Mouse (Mus musculus) C2C12 (cell line): ENCODE data around the gene Cd8a. TPM values are rescaled to one million over a fixed set of nuclear protein-coding genes. Genes with fewer than 3 reads are reported as not detected.

Experiments used
- H3K27me3 ChIP-seq: one replicate; pipeline ENCODE4 v1.6.1; 2011; ENCODE audit not compliant: control insufficient read depth, insufficient read depth, insufficient read length
- H3K36me3 ChIP-seq: one replicate; pipeline ENCODE4 v1.6.1; 2011; ENCODE audit not compliant: control insufficient read depth, insufficient read depth
- H3K4me3 ChIP-seq: one replicate; pipeline ENCODE4 v1.5.1; 2011; ENCODE audit warnings: mild to moderate bottlenecking, control low read depth; ENCODE audit not compliant: poor library complexity, insufficient read depth, severe bottlenecking
- H3K79me2 ChIP-seq: one replicate; pipeline ENCODE4 v1.6.1; 2011; ENCODE audit not compliant: control insufficient read depth, insufficient read depth
- H3K79me3 ChIP-seq: one replicate; pipeline ENCODE4 v1.6.1; 2011; ENCODE audit warnings: low read depth, control low read depth
- H3ac ChIP-seq: one replicate; pipeline ENCODE3; 2011; ENCODE audit warnings: low read depth; ENCODE audit not compliant: control insufficient read depth, insufficient read length
- CEBPB ChIP-seq: IDR thresholded peaks from one replicate; pipeline ENCODE4 v1.6.1; 2011; ENCODE audit warnings: low read depth, mild to moderate bottlenecking, control low read depth, moderate library complexity
- CTCF ChIP-seq: IDR thresholded peaks from one replicate; pipeline ENCODE4 v1.5.1; 2011; ENCODE audit not compliant: control insufficient read depth, insufficient read depth, insufficient read length
- FOSL1 ChIP-seq: IDR thresholded peaks from one replicate; pipeline ENCODE4 v1.8.0; 2011; ENCODE audit warnings: mild to moderate bottlenecking, low read length; ENCODE audit not compliant: poor library complexity, insufficient read depth, severe bottlenecking
- MAX ChIP-seq: IDR thresholded peaks from one replicate; pipeline ENCODE4 v1.6.1; 2011; ENCODE audit warnings: mild to moderate bottlenecking, control low read depth
- MYOD1 ChIP-seq: IDR thresholded peaks from one replicate; pipeline ENCODE4 v1.6.1; 2011; ENCODE audit warnings: low read depth; ENCODE audit not compliant: control insufficient read depth, insufficient read length
- MYOG ChIP-seq: IDR thresholded peaks from one replicate; pipeline ENCODE4 v1.6.1; 2011; ENCODE audit not compliant: control insufficient read depth, insufficient read length; ENCODE audit errors: extremely low read depth
- USF1 ChIP-seq: IDR thresholded peaks from one replicate; pipeline ENCODE4 v1.6.1; 2011; ENCODE audit warnings: low read depth, mild to moderate bottlenecking, control low read depth, moderate library complexity
- polyA plus RNA-seq: library from polyadenylated mRNA; unstranded; fragments of >200 nt; fragmentation: generic; extraction: Trizol; gene quantifications from one replicate; pipeline ENCODE4 v1.2.1, GENCODE M21; 2012; ENCODE audit warnings: missing spikeins

Gene Cd8a
- polyA plus RNA-seq, 1 experiment = not detected

DNA sequence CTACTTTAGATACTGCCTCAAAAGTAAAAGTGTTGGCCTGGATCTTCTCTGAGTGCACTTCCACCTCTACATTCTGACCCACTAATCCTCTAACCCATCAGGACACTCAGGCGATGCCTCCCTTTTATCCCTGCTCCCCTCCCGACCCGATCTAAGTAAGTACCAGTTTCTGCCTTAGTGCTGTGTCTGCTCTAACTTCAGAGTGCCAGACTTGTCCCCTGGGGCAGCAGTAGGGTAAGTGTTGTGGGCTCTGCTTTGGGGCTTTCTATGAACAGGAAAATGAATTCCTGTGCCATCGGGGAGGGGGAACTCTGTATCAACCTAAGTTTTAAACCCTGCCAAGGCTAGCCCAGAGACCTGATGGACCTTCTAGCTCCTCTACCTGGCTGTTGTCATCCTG lies 13.0 kb upstream of the Cd8a start:
- TF ChIP-seq CTCF = no peak
- TF ChIP-seq MYOD1 = no peak
- H3K27me3 ChIP-seq = peaks cover 3% of the 10 kb centered on the region
- H3K36me3 ChIP-seq = no peaks in the 10 kb centered on the region
- H3K79me3 ChIP-seq = no peaks in the 10 kb centered on the region
- no peak overlapping the region for H3K4me3 ChIP-seq
- H3ac ChIP-seq = no peak overlapping the region
- no peaks in the 10 kb centered on the region for H3K79me2 ChIP-seq

GRCm38 (mm10) chr6:71360751-71361150 lies 12.5 kb upstream of the Cd8a start:
- H3K79me2 ChIP-seq = no peaks in the 10 kb centered on the region
- TF ChIP-seq FOSL1 (no peak), MYOD1 (no peak), MAX (no peak), MYOG (no peak), USF1 (no peak), CEBPB (no peak), CTCF (no peak)

DNA sequence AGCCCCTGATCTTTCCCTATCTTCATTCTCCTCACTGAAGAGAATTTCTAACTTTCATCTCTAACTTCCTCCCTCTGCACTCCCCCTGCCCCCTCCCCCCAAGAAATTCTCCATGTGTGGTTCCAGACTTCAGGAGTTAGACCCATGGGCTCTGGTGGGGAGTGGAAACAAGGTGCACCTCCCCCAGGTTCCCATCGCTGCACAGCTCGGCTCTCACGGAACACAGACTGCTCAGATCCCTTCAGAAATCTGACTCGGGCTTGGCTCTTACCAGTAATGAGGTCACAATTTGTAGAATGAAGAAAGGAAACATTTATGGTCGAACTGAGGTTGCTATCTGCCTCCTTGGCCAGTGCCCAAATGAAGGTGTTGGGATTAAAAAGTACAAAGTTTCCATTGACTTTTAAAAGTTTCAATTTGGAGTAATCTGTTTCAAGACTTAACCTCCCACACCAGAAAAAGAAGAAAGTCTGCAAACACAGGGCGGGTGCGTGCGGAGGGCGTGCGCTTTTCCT lies 12.0 kb upstream of the Cd8a start:
- Histone ChIP-seq H3K36me3 (no peaks in the 10 kb centered on the region), H3K27me3 (peaks cover 3% of the 10 kb centered on the region)
- TF ChIP-seq CEBPB (no peak), FOSL1 (no peak), CTCF (no peak), MYOD1 (no peak), USF1 (no peak), MYOG (no peak), MAX (no peak)

More at GRCm38 (mm10) chr6:71360751-71361150, 12.5 kb upstream of the Cd8a start:
- no peak overlapping the region for H3ac ChIP-seq
- H3K36me3 ChIP-seq = no peaks in the 10 kb centered on the region
- no peaks in the 10 kb centered on the region for H3K79me3 ChIP-seq
- peaks cover 6% of the 10 kb centered on the region for H3K27me3 ChIP-seq
- H3K4me3 ChIP-seq = no peak overlapping the region

DNA sequence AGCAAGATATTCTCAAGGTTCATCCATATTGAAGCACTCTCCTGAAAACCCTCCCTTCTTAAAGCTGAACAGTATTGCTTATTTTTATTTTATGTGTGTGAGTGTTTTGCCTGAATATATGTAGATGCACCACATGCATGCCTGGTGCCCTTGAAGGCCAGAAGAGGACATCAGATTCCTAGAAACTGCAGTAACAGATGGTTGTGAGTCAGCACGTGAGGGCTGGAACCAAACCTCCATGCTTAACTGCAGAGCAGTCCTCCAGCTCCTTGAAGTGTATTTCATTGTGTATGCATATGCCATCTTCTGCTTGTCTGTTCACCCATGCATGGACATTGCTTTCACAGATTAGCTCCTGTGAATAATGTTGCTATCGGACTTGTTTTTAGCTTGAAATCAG lies 9.2 kb upstream of the Cd8a start:
- TF ChIP-seq MYOD1 (no peak), CEBPB (no peak), CTCF (no peak), FOSL1 (no peak), MYOG (no peak), MAX (no peak), USF1 (no peak)
- no peak overlapping the region for H3ac ChIP-seq
- H3K4me3 ChIP-seq = no peak overlapping the region
- H3K36me3 ChIP-seq = no peaks in the 10 kb centered on the region
- H3K79me2 ChIP-seq = no peaks in the 10 kb centered on the region
- H3K79me3 ChIP-seq = no peaks in the 10 kb centered on the region
- peaks cover 3% of the 10 kb centered on the region for H3K27me3 ChIP-seq

More for the DNA sequence above, 12.0 kb upstream of the Cd8a start:
- H3ac ChIP-seq = no peak overlapping the region
- H3K79me2 ChIP-seq = no peaks in the 10 kb centered on the region
- H3K79me3 ChIP-seq = no peaks in the 10 kb centered on the region
- no peak overlapping the region for H3K4me3 ChIP-seq

DNA sequence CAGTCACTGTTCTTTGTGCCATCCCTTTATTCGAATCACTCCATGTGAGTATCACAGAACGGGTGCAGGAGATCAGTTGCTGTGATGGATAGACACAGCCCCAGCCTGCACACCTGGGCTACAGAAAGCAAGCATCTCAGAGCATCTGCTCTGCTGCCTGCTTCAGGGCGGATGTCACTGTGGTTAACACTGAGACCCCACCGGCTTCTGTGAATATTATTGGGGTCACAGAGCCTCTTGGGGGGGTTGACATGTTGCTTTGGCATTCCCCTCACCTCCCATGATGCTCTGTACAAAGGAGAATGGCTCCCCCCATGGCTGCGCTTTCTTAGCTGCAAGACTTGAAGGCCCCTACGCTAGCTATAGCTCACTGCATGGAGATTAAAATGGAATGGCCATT lies 3.8 kb upstream of the Cd8a start:
- no peak overlapping the region for H3K4me3 ChIP-seq
- H3K79me3 ChIP-seq = no peaks in the 10 kb centered on the region
- TF ChIP-seq CTCF (no peak), USF1 (no peak)
- H3K79me2 ChIP-seq = no peaks in the 10 kb centered on the region
- H3ac ChIP-seq = no peak overlapping the region
- no peaks in the 10 kb centered on the region for H3K36me3 ChIP-seq
- H3K27me3 ChIP-seq = peaks cover 7% of the 10 kb centered on the region

DNA sequence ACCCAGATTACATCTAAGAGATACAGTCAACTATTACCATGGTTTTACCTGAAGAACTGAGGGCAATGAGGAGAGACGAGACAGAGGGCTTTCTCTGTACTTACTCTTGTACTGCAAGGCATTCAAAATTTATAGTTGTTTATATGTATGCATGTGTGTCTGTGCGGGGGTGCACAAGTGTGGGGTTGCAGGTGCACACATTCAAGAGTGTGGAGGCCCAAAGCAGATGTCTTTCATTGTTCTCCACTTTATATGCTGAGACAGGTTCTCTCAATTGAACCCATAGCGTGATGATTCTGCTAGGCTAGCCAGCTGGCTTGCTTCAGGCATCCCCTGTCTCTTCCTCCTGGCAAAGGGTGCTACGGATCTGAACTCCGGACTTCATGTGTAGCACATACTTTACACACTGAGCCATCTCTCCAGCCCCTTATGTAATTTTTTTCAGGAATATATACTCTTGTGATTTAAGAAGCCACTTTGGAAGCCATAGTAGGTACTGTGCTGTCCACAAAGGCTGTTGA lies 2.1 kb upstream of the Cd8a start:
- no peak for TF ChIP-seq MYOD1
- no peak for TF ChIP-seq USF1
- no peak for TF ChIP-seq MYOG
- TF ChIP-seq CEBPB = no peak
- TF ChIP-seq FOSL1 = no peak
- TF ChIP-seq CTCF = no peak
- no peaks in the 10 kb centered on the region for H3K79me2 ChIP-seq
- H3K36me3 ChIP-seq = no peaks in the 10 kb centered on the region

More for the DNA sequence above, 2.1 kb upstream of the Cd8a start:
- Histone ChIP-seq H3K79me3 (no peaks in the 10 kb centered on the region), H3ac (no peak overlapping the region), H3K27me3 (peaks cover 8% of the 10 kb centered on the region), H3K4me3 (no peak overlapping the region)
